Mouse (Mus musculus) gastrocnemius, adult 2 months (tissue): Measurements from ENCODE around the gene Asna1. TPM values are rescaled to one million over a fixed set of nuclear protein-coding genes. Genes with fewer than 3 reads are reported as not detected.

Experiments used
- DNase-seq: peaks from one replicate; pipeline ENCODE4 v3.0.0; 2022
- H3K27ac ChIP-seq: fragments of 200-600 bp; 2 replicates; pipeline ENCODE4 v1.8.1; 2022; ENCODE audit warnings: mild to moderate bottlenecking
- H3K4me3 ChIP-seq: fragments of 200-600 bp; 2 replicates; pipeline ENCODE4 v1.8.1; 2022; ENCODE audit warnings: mild to moderate bottlenecking, moderate library complexity
- CTCF ChIP-seq: fragments of 200-600 bp; IDR thresholded peaks from 2 replicates; pipeline ENCODE4 v1.8.1; 2022; ENCODE audit warnings: antibody characterized with exemption, mild to moderate bottlenecking, moderate library complexity
- intact Hi-C: fragments of 180-260 bp; cut with DNase I; formaldehyde crosslinking; loops from one replicate; pipeline ENCODE4 v1.15.1; 2025
- long read RNA-seq, 2 experiments: library from polyadenylated mRNA; stranded (forward); transcript quantifications; one replicate each; pipeline ENCODE4 v2.0.0; 2021
- total RNA-seq, 2 experiments: library from RNA; stranded (reverse); gene quantifications; 2 replicates each; pipeline ENCODE4 v1.2.3; 2021

Asna1 gene
- total RNA-seq = 10 to 100 TPM; 50.6 to 58.0 TPM
- long read RNA-seq, experiment 1, transcript Asna1-201 (7 exons, 1,256 nt) = major isoform, 36 of 40 reads
- long read RNA-seq, experiment 1, partial matches to known transcripts = 1 of 40 reads
- long read RNA-seq, experiment 1, other reads (novel, unspliced or antisense) = 3 of 40 reads
- long read RNA-seq, experiment 2, transcript Asna1-201 (7 exons, 1,256 nt) = major isoform, 26 of 31 reads
- long read RNA-seq, experiment 2, partial matches to known transcripts = 3 of 31 reads
- long read RNA-seq, experiment 2, other reads (novel, unspliced or antisense) = 2 of 31 reads

DNA sequence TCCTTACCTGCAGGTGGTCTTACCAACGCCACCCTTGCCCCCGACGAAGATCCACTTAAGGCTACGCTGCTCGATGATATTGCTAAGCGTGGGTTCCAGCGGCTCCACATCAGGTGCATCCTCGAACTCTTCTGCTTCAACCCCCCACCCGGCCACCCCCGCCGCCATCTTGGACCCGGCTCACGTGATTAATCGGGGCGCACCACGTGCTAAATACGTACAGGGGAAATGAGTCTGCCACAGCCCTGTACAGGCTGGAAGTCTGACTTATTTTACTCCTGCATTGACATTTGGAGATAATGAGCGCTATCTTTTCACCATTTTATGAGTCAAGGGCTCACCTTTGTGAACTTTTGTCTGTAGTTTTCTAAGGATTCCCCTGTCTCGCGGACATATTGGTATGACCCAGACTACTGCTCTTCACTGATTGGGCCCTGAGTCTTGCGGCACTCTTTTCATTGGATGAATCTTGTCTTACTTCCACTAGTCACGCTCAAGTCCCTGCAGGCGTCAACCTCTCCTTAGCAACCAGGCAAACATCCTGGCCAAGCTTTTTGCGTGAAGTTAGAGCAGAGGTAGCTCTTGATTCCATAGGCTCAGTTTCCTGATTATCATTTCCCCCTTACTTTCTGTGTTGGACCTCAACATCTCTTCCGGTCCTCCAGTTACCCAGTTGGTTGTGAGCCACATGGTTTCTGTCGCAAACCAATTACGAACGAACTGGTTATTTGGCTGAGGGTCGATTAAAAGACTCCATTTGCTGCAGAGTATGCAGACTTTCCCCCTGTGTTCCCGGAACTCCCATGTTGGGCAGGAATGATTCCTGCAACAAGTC, at the start of gene Asna1:
Gene Asna1, minus strand, starts transcription at position 184 of the 835 bp plus-strand sequence.
- no peak for TF ChIP-seq CTCF
- Histone ChIP-seq H3K4me3 (peak within 1 kb of the TSS; percentile 89), H3K27ac (peak within 1 kb of the TSS; percentile 96)
- intact Hi-C loops = loop anchor here (5.0 kb wide), 1 partner anchor 58 kb away; the partner anchor contains the start of genes Gm49661, Prdx2 and Rnaseh2a
- peak; percentile 87 for DNase-seq

DNA sequence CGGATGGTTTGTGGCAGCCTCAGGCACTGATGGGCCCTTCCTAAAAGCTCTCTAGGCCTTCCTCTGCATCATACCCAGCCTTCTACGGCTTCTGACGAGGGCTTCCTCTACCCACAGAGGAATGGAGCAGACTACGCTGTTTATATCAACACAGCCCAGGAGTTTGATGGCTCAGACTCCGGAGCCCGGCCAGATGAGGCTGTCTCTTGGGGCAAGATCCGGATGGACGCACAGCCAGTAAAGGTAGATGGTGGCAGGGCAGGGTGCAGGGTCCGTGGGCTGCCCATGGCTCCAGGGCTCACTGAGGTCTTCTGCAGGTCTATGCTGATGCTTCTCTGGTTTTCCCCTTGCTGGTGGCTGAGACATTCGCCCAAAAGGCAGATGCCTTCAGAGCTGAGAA, 49.5 kb upstream of the Asna1 start:
- Histone ChIP-seq H3K4me3 (no peak overlapping the region), H3K27ac (no peak overlapping the region)
- no peak for TF ChIP-seq CTCF
- intact Hi-C loops = loop anchor here (5.0 to 10.0 kb wide), 3 partner anchors 97 to 330 kb away; partner anchors contain the start of genes Junb, Orc6 and Vps35
- no peak for DNase-seq

DNA sequence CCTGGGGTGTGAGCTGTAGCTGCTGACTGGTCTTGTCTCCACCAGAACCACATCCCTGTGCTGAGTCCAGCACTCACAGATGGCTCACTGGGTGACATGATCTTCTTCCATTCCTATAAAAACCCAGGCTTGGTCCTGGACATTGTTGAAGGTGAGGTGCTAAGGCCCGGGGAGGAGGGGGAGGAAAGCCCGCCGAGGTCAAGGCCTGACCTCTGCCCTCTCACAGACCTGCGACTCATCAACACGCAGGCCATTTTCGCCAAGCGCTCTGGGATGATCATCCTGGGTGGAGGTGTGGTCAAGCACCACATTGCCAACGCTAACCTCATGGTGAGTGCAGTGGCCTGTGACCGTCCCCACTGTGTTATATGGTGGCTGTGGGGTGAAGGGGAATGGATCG, 49.1 kb upstream of the Asna1 start:
- intact Hi-C loops = loop anchor here (5.0 to 10.0 kb wide), 3 partner anchors 97 to 331 kb away; partner anchors contain the start of genes Junb, Orc6 and Vps35
- Histone ChIP-seq H3K4me3 (no peak overlapping the region), H3K27ac (no peak overlapping the region)
- DNase-seq = no peak
- TF ChIP-seq CTCF = no peak

DNA sequence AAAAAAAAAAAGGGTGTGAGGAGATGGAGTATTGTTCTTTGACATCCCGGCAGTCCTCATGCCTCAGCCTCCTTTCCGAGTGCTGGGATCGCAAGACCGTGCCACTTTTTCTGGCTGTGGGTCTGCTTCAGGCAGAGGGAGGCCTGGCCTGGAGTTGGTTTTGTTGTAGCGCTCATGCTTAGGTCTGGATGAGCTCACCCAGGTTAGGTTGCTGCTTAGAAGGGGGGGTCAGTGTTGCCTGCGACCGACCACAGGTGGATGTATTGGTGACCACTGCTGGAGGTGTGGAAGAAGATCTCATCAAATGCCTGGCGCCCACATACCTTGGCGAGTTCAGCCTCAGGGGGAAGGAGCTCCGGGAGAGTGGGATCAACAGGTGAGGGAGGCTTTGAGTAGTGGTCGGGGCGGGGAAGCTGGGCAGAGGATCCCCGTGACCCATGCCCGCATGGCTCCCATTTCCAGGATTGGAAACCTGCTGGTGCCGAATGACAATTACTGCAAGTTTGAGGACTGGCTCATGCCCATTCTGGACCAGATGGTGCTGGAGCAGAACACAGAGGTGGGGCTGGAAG, 48.0 kb upstream of the Asna1 start:
- intact Hi-C loops = loop anchor here (5.0 to 10.0 kb wide), 3 partner anchors 96 to 332 kb away; partner anchors contain the start of genes Junb, Orc6 and Vps35
- Histone ChIP-seq H3K4me3 (no peak overlapping the region), H3K27ac (no peak overlapping the region)
- TF ChIP-seq CTCF = no peak
- no peak for DNase-seq

DNA sequence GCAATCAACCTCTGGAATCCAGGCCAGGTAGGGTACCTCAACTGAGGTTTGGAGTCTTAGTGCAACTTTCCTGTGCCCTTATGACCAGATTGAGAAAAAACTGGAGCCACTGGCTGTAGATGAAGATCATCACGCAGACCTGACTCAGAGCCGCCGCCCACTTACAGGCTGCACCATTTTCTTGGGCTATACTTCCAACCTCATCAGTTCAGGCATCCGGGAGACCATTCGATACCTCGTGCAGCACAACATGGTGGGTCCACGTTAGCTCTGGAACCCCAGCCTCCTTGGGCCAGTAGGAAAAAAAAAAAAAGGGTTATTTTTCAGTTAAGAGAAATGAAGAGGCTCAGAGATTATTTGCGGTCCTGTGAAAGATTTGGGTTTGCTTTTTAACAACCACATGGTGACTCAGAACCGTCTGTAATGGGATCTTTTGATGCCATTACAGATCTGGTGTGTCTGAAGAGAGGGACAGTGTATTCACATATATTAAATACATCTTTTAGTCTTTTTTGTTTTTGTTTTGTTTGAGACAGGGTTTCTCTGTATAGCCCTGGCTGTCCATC, 47.4 kb upstream of the Asna1 start:
- TF ChIP-seq CTCF = no peak
- Histone ChIP-seq H3K4me3 (peak overlapping the region; percentile 94), H3K27ac (peak overlapping the region; percentile 96)
- no peak for DNase-seq
- intact Hi-C loops = loop anchor here (5.0 to 10.0 kb wide), 3 partner anchors 95 to 332 kb away; partner anchors contain the start of genes Junb, Orc6 and Vps35

DNA sequence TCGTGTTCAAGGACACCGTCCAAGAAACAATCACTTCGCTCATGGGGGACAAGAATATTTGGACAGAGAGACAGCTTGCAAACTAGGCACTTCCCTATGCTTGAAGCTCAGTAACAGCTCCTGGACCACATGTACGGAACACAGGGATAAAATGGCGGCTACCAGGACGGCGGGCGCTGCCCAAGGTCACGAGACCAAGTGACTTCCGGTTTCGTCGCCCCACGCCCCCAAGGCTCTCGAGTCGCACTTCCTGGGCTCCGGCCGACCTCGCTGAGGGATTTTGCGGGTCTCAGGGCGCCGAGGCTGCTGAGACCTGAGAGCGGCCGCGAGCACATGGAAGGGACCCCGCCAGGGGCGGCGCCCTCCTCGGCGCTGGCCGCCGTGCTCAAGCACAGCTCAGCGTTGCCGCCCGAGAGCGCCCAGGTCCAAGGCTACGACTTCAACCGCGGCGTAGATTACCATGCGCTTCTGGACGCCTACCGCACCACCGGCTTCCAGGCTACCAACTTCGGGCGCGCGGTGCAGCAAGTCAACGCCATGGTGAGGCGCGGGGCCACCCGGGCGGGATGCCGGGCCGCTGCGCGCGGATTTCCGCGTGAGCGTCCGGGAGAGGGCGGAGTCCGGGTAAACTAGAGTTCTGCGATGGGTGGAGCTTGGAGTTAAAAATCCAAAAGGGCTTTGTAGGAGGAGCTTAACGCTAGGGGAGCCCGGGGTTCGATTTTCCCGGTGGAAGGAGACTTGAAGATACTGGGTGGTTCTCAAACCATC, 46.6 kb upstream of the Asna1 start, which contains the start of gene Dhps:
Gene Dhps, plus strand, starts transcription at position 244 of the 768 bp plus-strand sequence.
- DNase-seq = peak; percentile 94
- intact Hi-C loops = loop anchor here (5.0 to 10.0 kb wide), 3 partner anchors 94 to 333 kb away; partner anchors contain the start of genes Junb, Orc6 and Vps35
- Histone ChIP-seq H3K4me3 (peak within 1 kb of the TSS; percentile 94), H3K27ac (peak within 1 kb of the TSS; percentile 96)
- peak; percentile 30; the same call in 1 of the 2 replicates for TF ChIP-seq CTCF

DNA sequence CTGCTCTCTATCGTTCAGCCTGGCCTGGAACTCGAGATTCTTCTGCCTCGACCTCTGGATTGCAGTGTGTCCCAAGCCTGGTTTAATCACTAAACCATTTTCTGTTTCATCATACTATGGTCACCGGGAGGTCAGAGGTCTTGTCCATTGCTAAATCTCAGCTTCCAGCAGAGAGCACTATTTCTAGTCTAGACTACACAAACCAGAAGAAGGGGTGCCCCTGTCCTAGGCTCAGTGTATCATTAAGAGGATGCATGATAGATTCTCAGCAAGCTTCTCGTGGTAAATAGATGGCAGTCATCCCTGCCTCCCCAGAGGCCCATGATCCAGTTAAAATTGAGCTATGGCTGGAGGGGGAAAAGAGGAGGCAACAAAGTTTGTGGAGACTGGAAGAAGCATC, 46.0 kb upstream of the Asna1 start:
- H3K27ac ChIP-seq = peak overlapping the region; percentile 96
- H3K4me3 ChIP-seq = peak overlapping the region; percentile 94
- no peak for TF ChIP-seq CTCF
- intact Hi-C loops = loop anchor here (5.0 to 10.0 kb wide), 3 partner anchors 94 to 334 kb away; partner anchors contain the start of genes Junb, Orc6 and Vps35
- no peak for DNase-seq

DNA sequence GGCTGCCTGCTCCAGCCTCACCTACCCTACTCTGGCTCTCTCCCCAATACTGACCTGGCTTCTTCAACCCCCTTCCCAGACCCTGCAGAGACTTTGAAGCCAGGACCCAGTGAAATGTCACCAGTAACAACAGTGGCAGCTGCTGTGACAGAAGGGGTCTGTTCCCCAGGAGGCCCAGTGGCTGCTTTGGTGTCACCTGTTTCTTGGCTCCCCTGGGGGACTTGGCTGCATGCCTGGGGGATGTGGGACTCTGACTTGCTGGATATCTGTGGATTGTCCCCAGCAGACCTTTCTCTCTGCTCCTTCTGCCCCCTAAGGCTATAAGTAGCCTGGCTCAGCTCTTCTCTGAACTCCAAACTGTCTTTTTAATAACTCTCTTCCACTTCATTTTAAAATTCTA, 42.9 kb upstream of the Asna1 start, which contains the start of gene Gm5741:
Gene Gm5741, minus strand, starts transcription at position 1 of the 400 bp plus-strand sequence.
- intact Hi-C loops = no loop called here
- no peak for TF ChIP-seq CTCF

DNA sequence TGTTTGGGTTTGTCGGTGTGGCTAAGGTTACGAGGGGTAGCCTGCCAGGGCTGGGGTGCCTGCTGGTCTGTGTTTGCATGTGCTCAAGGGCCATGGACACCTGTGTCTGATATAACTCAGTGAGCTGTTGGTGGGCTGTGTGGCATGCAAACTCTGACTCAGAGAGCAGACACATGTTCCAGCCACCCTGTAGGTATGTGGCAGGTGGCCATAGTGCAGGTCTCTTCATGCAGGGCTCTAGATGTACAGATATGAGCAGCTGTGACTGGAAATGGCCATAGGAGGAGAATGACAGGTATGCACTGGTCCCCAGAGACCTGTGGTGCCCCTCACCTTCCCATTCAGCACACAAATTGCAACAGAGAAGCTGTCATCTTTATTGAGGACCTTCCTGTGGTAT, 42.1 kb upstream of the Asna1 start:
- H3K4me3 ChIP-seq = no peak overlapping the region
- TF ChIP-seq CTCF = no peak
- no peak overlapping the region for H3K27ac ChIP-seq
- DNase-seq = no peak
- intact Hi-C loops = no loop called here

More for the DNA sequence above, 42.9 kb upstream of the Asna1 start, which contains the start of gene Gm5741:
- no peak within 1 kb of the TSS for H3K4me3 ChIP-seq
- no peak for DNase-seq
- no peak within 1 kb of the TSS for H3K27ac ChIP-seq

DNA sequence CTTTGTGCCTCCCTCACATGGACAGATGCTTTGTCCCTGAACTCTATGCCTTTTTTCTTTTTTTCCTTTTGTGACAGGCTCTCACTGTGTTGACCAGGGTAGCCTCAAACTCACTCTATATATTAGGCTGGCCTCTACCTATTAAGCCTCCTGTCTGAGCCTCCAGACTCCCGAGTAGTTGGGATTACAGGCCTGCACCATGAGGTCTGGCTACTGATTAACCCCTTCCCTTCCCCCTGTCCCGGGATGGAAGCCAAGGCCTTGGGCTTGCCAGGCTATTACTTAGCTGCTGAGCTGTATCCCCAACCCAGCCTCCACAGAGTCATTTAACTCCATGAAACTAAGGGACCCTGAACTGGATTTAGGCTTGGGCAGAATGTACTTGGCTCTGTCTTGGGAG, 40.1 kb upstream of the Asna1 start:
- Histone ChIP-seq H3K27ac (no peak overlapping the region), H3K4me3 (no peak overlapping the region)
- DNase-seq = no peak
- intact Hi-C loops = no loop called here
- TF ChIP-seq CTCF = no peak

DNA sequence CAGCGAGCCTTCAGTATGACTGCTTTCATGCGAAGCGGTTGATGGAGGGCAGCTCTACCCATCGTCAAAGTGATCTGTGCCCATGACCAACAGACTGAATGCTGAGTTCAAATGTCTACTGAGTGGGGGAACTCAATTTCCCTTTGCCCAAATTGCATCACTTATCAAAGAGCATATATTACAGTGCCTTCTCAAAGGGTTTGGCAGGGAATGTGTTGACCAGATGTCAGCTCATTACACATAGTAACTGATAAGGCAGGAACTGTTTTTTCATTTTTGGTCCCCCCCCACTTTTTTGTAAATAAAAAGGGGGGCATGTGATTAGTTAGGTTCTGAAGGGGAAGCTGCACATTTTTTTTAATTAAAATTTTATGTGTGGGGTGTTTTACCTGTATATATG, 37.5 kb upstream of the Asna1 start:
- DNase-seq = no peak
- no peak overlapping the region for H3K27ac ChIP-seq
- intact Hi-C loops = no loop called here
- H3K4me3 ChIP-seq = no peak overlapping the region
- TF ChIP-seq CTCF = no peak
